Mouse (Mus musculus) forebrain, embryonic 13.5 days (tissue): Measurements from ENCODE around the gene Odf3l2. TPM values are rescaled to one million over a fixed set of nuclear protein-coding genes. Genes with fewer than 3 reads are reported as not detected.

Experiments used
- ATAC-seq: fragments of 200-750 bp; cut with Nextera tagmentation; 2 replicates; pipeline ENCODE4 v1.8.0; 2017
- H3K27ac ChIP-seq: fragments of 300-500 bp; sonication (generic); 2 replicates; pipeline ENCODE4 v1.5.1; 2015; ENCODE audit warnings: inconsistent platforms, mild to moderate bottlenecking, moderate library complexity
- H3K27me3 ChIP-seq: fragments of 300-500 bp; sonication (generic); 2 replicates; pipeline ENCODE4 v1.6.1; 2015; ENCODE audit warnings: mild to moderate bottlenecking, inconsistent platforms
- H3K36me3 ChIP-seq: fragments of 300-500 bp; sonication (generic); 2 replicates; pipeline ENCODE4 v1.6.1; 2015; ENCODE audit warnings: mild to moderate bottlenecking, inconsistent platforms; ENCODE audit not compliant: poor library complexity, severe bottlenecking
- H3K4me1 ChIP-seq: fragments of 300-500 bp; sonication (generic); 2 replicates; pipeline ENCODE4 v1.6.1; 2015; ENCODE audit warnings: inconsistent platforms
- H3K4me2 ChIP-seq: fragments of 300-500 bp; sonication (generic); 2 replicates; pipeline ENCODE4 v1.6.1; 2015; ENCODE audit warnings: inconsistent platforms, mild to moderate bottlenecking, moderate library complexity
- H3K4me3 ChIP-seq: fragments of 300-500 bp; sonication (generic); 2 replicates; pipeline ENCODE4 v1.5.1; 2015; ENCODE audit warnings: mild to moderate bottlenecking, inconsistent platforms
- H3K9ac ChIP-seq: fragments of 300-500 bp; sonication (generic); 2 replicates; pipeline ENCODE4 v1.6.1; 2015; ENCODE audit warnings: mild to moderate bottlenecking, inconsistent platforms
- H3K9me3 ChIP-seq: fragments of 300-500 bp; sonication (generic); replicated peaks from 2 replicates; pipeline ENCODE4 v1.6.1; 2016; ENCODE audit warnings: inconsistent platforms
- WGBS: fragments of 180-500 bp; shearing (Covaris S2); methylation state at CpG from one replicate; pipeline ENCODE4 v1.1.7; 2015; 5-methylcytosine and 5-hydroxymethylcytosine counted together
- polyA plus RNA-seq: library from polyadenylated mRNA; unstranded; fragments of >200 nt; fragmentation: Nextera tagmentation; extraction: Ambion mirVana; gene quantifications from 2 replicates; pipeline ENCODE4 v1.2.1, GENCODE M21; 2015

Odf3l2 gene
- polyA plus RNA-seq, 1 experiment from 2014 or later: 0.13 TPM

GRCm38 (mm10) chr10:79668771-79669575, 23.4 kb upstream of the Odf3l2 start, which contains the start of gene Tpgs1:
Tpgs1 (plus strand) TSS chr10:79669369.
- ATAC-seq: peak; percentile 86
- Histone ChIP-seq H3K4me2 (peak within 1 kb of the TSS; percentile 97), H3K4me3 (peak within 1 kb of the TSS; percentile 90), H3K9ac (peak within 1 kb of the TSS; percentile 93), H3K27ac (peak within 1 kb of the TSS; percentile 94), H3K4me1 (peaks cover 23% of the 10 kb centered on the region), H3K27me3 (no peaks in the 10 kb centered on the region), H3K9me3 (no peaks in the 10 kb centered on the region), H3K36me3 (peaks cover 18% of the 10 kb centered on the region)
- under 1% methylated on average over 45 of the region's 45 CpGs for WGBS

- peaks cover 23% of the 10 kb centered on the region for H3K4me1 ChIP-seq
- no peaks in the 10 kb centered on the region for H3K27me3 ChIP-seq
- H3K4me2 ChIP-seq: peak overlapping the region; percentile 97
- no peak overlapping the region for H3K4me3 ChIP-seq
- H3K9ac ChIP-seq: peak overlapping the region; percentile 37; the same call in 1 of the 2 replicates
- ATAC-seq: no peak
- H3K9me3 ChIP-seq: no peaks in the 10 kb centered on the region
- peak overlapping the region; percentile 94 for H3K27ac ChIP-seq
- WGBS: 85% methylated on average over 5 of the region's 5 CpGs
- H3K36me3 ChIP-seq: peaks cover 13% of the 10 kb centered on the region
Measured at GRCm38 (mm10) chr10:79668076-79668475, 22.5 kb upstream of the Odf3l2 start.

- Histone ChIP-seq H3K36me3 (no peaks in the 10 kb centered on the region), H3K27ac (no peak overlapping the region), H3K4me3 (no peak overlapping the region), H3K27me3 (no peaks in the 10 kb centered on the region), H3K9me3 (no peaks in the 10 kb centered on the region), H3K4me2 (no peak overlapping the region), H3K4me1 (peaks cover 23% of the 10 kb centered on the region), H3K9ac (no peak overlapping the region)
- WGBS: 78% methylated on average over 9 of the region's 9 CpGs
- ATAC-seq: no peak
Measured at GRCm38 (mm10) chr10:79666493-79666892, 21.0 kb upstream of the Odf3l2 start.

GRCm38 (mm10) chr10:79665051-79665450, 19.5 kb upstream of the Odf3l2 start:
- H3K27me3 ChIP-seq: no peaks in the 10 kb centered on the region
- H3K9ac ChIP-seq: no peak overlapping the region
- peaks cover 8% of the 10 kb centered on the region for H3K4me1 ChIP-seq
- 90% methylated on average over 8 of the region's 8 CpGs for WGBS
- no peaks in the 10 kb centered on the region for H3K36me3 ChIP-seq
- no peak overlapping the region for H3K27ac ChIP-seq
- H3K4me2 ChIP-seq: no peak overlapping the region
- ATAC-seq: no peak
- H3K9me3 ChIP-seq: no peaks in the 10 kb centered on the region
- no peak overlapping the region for H3K4me3 ChIP-seq

- Histone ChIP-seq H3K27me3 (no peaks in the 10 kb centered on the region), H3K9me3 (no peaks in the 10 kb centered on the region), H3K4me1 (peaks cover 6% of the 10 kb centered on the region), H3K4me3 (no peak within 1 kb of the TSS), H3K4me2 (no peak within 1 kb of the TSS), H3K36me3 (no peaks in the 10 kb centered on the region), H3K9ac (no peak within 1 kb of the TSS), H3K27ac (no peak within 1 kb of the TSS)
- 8% methylated on average over 13 of the region's 13 CpGs for WGBS
- ATAC-seq: no peak; the same call in 1 of the 2 replicates
Measured at GRCm38 (mm10) chr10:79664131-79664665, 18.7 kb upstream of the Odf3l2 start, which contains the start of gene Madcam1. Madcam1 (plus strand) TSS chr10:79664559.

- Histone ChIP-seq H3K36me3 (no peaks in the 10 kb centered on the region), H3K27ac (no peak overlapping the region), H3K4me2 (no peak overlapping the region), H3K27me3 (no peaks in the 10 kb centered on the region), H3K9ac (no peak overlapping the region), H3K4me3 (no peak overlapping the region), H3K9me3 (no peaks in the 10 kb centered on the region), H3K4me1 (no peaks in the 10 kb centered on the region; the same call in 1 of the 2 replicates)
- no peak for ATAC-seq
- 38% methylated on average over 2 of the region's 3 CpGs for WGBS
Measured at GRCm38 (mm10) chr10:79661861-79662260, 16.3 kb upstream of the Odf3l2 start.

GRCm38 (mm10) chr10:79660298-79660697, 14.8 kb upstream of the Odf3l2 start:
- Histone ChIP-seq H3K27ac (no peak overlapping the region), H3K4me2 (no peak overlapping the region), H3K9me3 (no peaks in the 10 kb centered on the region), H3K4me3 (no peak overlapping the region), H3K9ac (no peak overlapping the region), H3K36me3 (no peaks in the 10 kb centered on the region), H3K27me3 (no peaks in the 10 kb centered on the region), H3K4me1 (peaks cover under 1% of the 10 kb centered on the region; the same call in 1 of the 2 replicates)
- 74% methylated on average over 2 of the region's 2 CpGs for WGBS
- ATAC-seq: no peak

- no peak overlapping the region for H3K27ac ChIP-seq
Measured at GRCm38 (mm10) chr10:79658829-79659228, 13.3 kb upstream of the Odf3l2 start.

GRCm38 (mm10) chr10:79654946-79655395, 9.4 kb upstream of the Odf3l2 start:
- 0 out of 2 replicates have a peak overlapping the region, but pooled peaks have one; percentile 6 for H3K27ac ChIP-seq
- 35% methylated on average over 1 of the region's 1 CpGs for WGBS

More at GRCm38 (mm10) chr10:79658829-79659228, 13.3 kb upstream of the Odf3l2 start:
- no peaks in the 10 kb centered on the region for H3K36me3 ChIP-seq
- no peak for ATAC-seq
- no peaks in the 10 kb centered on the region for H3K27me3 ChIP-seq
- H3K4me2 ChIP-seq: no peak overlapping the region
- H3K9ac ChIP-seq: no peak overlapping the region
- H3K4me1 ChIP-seq: peaks cover 7% of the 10 kb centered on the region; the same call in 1 of the 2 replicates
- no peaks in the 10 kb centered on the region for H3K9me3 ChIP-seq
- H3K4me3 ChIP-seq: no peak overlapping the region
- 21% methylated on average over 4 of the region's 4 CpGs for WGBS

GRCm38 (mm10) chr10:79652789-79653188, 7.3 kb upstream of the Odf3l2 start:
- WGBS: 85% methylated on average over 7 of the region's 7 CpGs
- Histone ChIP-seq H3K4me2 (no peak overlapping the region), H3K4me3 (no peak overlapping the region), H3K27me3 (no peaks in the 10 kb centered on the region; the same call in 1 of the 2 replicates), H3K27ac (no peak overlapping the region), H3K4me1 (peaks cover 7% of the 10 kb centered on the region; the same call in 1 of the 2 replicates), H3K9ac (no peak overlapping the region), H3K9me3 (no peaks in the 10 kb centered on the region), H3K36me3 (no peaks in the 10 kb centered on the region)
- no peak for ATAC-seq

More at GRCm38 (mm10) chr10:79654946-79655395, 9.4 kb upstream of the Odf3l2 start:
- no peaks in the 10 kb centered on the region for H3K36me3 ChIP-seq
- ATAC-seq: peak; percentile 86
- H3K27me3 ChIP-seq: no peaks in the 10 kb centered on the region; the same call in 1 of the 2 replicates
- H3K4me1 ChIP-seq: peaks cover 7% of the 10 kb centered on the region; the same call in 1 of the 2 replicates
- no peaks in the 10 kb centered on the region for H3K9me3 ChIP-seq
- H3K4me2 ChIP-seq: no peak overlapping the region
- no peak overlapping the region for H3K9ac ChIP-seq
- H3K4me3 ChIP-seq: no peak overlapping the region

GRCm38 (mm10) chr10:79649070-79649751, 3.7 kb upstream of the Odf3l2 start:
- Histone ChIP-seq H3K4me3 (no peak overlapping the region), H3K27me3 (no peaks in the 10 kb centered on the region; the same call in 1 of the 2 replicates), H3K9me3 (no peaks in the 10 kb centered on the region), H3K4me2 (no peak overlapping the region), H3K27ac (no peak overlapping the region), H3K36me3 (no peaks in the 10 kb centered on the region), H3K9ac (no peak overlapping the region), H3K4me1 (no peaks in the 10 kb centered on the region)
- WGBS: 29% methylated on average over 7 of the region's 7 CpGs
- peak; percentile 79 for ATAC-seq
